Mouse (Mus musculus) kidney, embryonic 15.5 days (tissue): Measurements from ENCODE around the gene Ccng2. TPM values are rescaled to one million over a fixed set of nuclear protein-coding genes. Genes with fewer than 3 reads are reported as not detected.

Source experiments
- ATAC-seq: fragments of 200-750 bp; cut with Nextera tagmentation; replicated peaks from 2 replicates; pipeline ENCODE4 v1.8.0; 2017; ENCODE audit warnings: moderate TSS enrichment; ENCODE audit not compliant: low FRiP score
- H3K27ac ChIP-seq: fragments of 300-500 bp; sonication (generic); 2 replicates; pipeline ENCODE4 v1.5.1; 2015; ENCODE audit warnings: mild to moderate bottlenecking, inconsistent platforms
- H3K27me3 ChIP-seq: fragments of 300-500 bp; sonication (generic); 2 replicates; pipeline ENCODE4 v1.6.1; 2015; ENCODE audit warnings: inconsistent platforms
- H3K36me3 ChIP-seq: fragments of 300-500 bp; sonication (generic); 2 replicates; pipeline ENCODE4 v1.6.1; 2015; ENCODE audit warnings: inconsistent platforms
- H3K4me1 ChIP-seq: fragments of 300-500 bp; sonication (generic); 2 replicates; pipeline ENCODE4 v1.6.1; 2015; ENCODE audit warnings: inconsistent platforms
- H3K4me2 ChIP-seq: fragments of 300-500 bp; sonication (generic); 2 replicates; pipeline ENCODE4 v1.6.1; 2015; ENCODE audit warnings: moderate library complexity, mild to moderate bottlenecking, inconsistent platforms
- H3K4me3 ChIP-seq: fragments of 300-500 bp; sonication (generic); replicated peaks from 2 replicates; pipeline ENCODE4 v1.5.1; 2015; ENCODE audit warnings: mild to moderate bottlenecking, inconsistent platforms
- H3K9ac ChIP-seq: fragments of 300-500 bp; sonication (generic); 2 replicates; pipeline ENCODE4 v1.6.1; 2015; ENCODE audit warnings: mild to moderate bottlenecking, inconsistent platforms
- H3K9me3 ChIP-seq: fragments of 300-500 bp; sonication (generic); replicated peaks from 2 replicates; pipeline ENCODE4 v1.6.1; 2016; ENCODE audit warnings: inconsistent platforms
- WGBS: fragments of 180-500 bp; shearing (Covaris S2); methylation state at CpG from one replicate; pipeline ENCODE4 v1.1.7; 2015; ENCODE audit warnings: mixed read lengths; 5-methylcytosine and 5-hydroxymethylcytosine counted together
- polyA plus RNA-seq: library from polyadenylated mRNA; unstranded; fragments of >200 nt; fragmentation: Nextera tagmentation; extraction: Ambion mirVana; gene quantifications from 2 replicates; pipeline ENCODE4 v1.2.1, GENCODE M21; 2015

The Ccng2 gene
- polyA plus RNA-seq, 1 experiment from 2014 or later = 63.8 TPM

DNA sequence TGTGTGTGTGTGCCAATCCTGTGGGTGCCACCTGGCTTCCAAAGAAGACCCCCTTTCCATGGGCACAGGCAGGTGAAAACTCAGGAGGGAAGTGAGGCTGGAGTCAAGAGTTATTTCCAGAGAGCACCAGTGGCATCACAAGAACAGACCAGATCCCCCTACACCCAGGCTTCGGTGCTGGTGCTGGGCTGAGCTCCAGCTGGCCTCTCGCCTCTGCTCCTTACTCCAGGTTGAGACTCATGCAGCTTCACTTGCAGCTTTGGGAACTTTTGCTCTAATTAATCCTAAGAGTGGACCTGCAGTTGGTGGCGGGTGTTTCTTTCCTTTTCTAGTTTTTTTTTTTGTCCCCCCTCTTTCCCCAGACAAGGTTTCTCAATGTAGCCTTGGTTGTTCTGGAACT is 30.3 kb downstream of the Ccng2 start:
- Histone ChIP-seq H3K4me2 (no peak overlapping the region), H3K4me3 (no peak overlapping the region), H3K9me3 (peaks cover 2% of the 10 kb centered on the region; the same call in 1 of the 2 replicates), H3K9ac (no peak overlapping the region), H3K27ac (no peak overlapping the region), H3K4me1 (no peaks in the 10 kb centered on the region), H3K27me3 (no peaks in the 10 kb centered on the region), H3K36me3 (no peaks in the 10 kb centered on the region)
- WGBS = 89% methylated on average over 3 of the region's 3 CpGs
- no peak for ATAC-seq

DNA sequence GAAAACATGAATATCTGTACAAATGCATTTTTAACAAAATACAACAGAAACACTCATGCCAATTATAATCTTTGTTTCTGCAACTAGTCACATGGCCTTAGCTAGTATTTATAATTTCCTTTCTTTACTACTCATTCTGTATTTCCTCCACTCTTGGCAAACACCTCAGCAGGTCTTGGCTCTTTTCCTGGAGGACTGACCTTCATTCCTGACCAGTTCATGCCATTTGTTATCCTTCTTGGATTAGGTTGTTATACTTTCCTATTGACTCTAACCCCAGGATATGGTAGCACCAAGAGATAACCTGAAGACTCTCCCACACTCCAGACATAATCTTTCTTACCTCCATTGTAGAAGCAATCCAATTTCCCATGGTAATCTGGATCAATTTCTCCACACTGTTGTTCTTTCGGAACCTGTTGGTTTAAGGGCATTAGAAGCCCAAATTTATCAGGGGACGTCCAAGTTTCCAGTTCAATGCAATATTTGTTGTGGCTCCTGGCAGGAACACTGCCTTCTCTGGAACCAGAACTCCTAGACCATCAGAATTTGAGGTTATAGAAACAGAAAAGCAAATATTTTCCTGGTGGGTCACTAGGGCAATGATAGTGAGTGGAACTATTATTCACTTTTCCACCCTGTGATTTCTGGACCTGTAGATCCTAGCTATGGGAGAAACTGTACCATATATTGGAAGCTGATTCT is 38.2 kb downstream of the Ccng2 start:
- Histone ChIP-seq H3K9ac (no peak overlapping the region), H3K9me3 (0 out of 2 replicates have a peak, but pooled peaks cover 2% of the 10 kb centered on the region), H3K27me3 (no peaks in the 10 kb centered on the region), H3K4me3 (no peak overlapping the region), H3K4me2 (no peak overlapping the region), H3K4me1 (no peaks in the 10 kb centered on the region), H3K36me3 (no peaks in the 10 kb centered on the region), H3K27ac (no peak overlapping the region)
- no peak for ATAC-seq
- 87% methylated on average over 2 of the region's 2 CpGs for WGBS

DNA sequence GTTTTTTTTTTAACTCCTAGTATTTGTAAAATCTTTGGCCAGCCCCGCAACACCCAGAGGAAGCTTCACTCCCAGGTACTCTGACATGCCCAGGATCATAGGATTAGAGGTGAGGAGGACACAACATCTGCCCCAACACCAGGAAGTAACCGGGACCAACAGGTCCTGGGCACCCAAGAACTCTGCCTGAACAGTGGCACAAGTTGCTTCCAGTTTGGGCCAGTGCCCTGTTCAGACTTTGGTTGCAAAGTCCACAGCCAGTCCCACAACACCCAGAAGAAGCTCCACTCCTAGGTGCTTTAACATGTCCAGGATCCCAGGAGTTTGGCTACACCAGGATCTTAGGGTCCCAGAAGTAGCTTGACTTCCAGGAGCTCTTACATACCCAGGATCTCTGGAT is 41.9 kb downstream of the Ccng2 start:
- H3K4me1 ChIP-seq = no peaks in the 10 kb centered on the region
- no peaks in the 10 kb centered on the region for H3K9me3 ChIP-seq
- no peak for ATAC-seq
- 85% methylated on average over 2 of the region's 2 CpGs for WGBS
- H3K4me3 ChIP-seq = no peak overlapping the region
- no peak overlapping the region for H3K4me2 ChIP-seq
- no peak overlapping the region for H3K9ac ChIP-seq
- H3K36me3 ChIP-seq = no peaks in the 10 kb centered on the region
- H3K27me3 ChIP-seq = no peaks in the 10 kb centered on the region
- H3K27ac ChIP-seq = no peak overlapping the region

DNA sequence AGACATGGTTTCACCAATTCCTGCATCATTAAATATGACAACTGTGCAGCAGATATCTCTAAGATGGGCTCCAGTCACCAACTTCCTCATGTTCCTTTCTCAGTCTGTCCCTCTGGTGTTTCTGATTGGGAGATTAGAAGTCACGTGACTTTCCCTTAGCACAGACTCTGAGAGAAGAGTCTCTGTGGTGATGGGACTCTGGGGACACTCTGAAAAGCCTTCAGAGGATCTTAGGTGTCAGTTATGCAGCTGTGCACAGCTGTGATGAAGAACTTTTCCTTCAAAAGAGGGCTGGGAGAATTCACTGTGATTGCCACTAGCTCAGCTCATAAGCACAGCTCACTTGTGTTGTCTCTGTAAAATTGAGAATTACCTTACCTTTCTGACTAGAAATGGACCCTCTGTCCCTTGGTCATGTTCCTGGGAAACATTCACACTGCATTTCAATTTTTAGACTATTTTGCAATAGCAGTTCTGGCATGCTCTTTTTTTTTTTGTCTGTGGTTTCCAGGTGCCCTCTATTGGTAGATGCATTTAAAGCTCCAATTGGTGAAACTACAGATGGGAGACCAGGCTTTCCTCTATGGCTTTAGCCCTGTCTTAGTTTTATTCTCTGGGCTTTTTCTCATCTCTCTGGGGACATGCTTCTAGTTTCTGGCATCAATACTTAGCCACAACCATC is 56.4 kb downstream of the Ccng2 start:
- no peaks in the 10 kb centered on the region for H3K9me3 ChIP-seq
- no peak overlapping the region for H3K27ac ChIP-seq
- ATAC-seq = no peak
- H3K4me1 ChIP-seq = no peaks in the 10 kb centered on the region
- 42% methylated on average over 1 of the region's 1 CpGs for WGBS
- H3K4me2 ChIP-seq = no peak overlapping the region
- H3K36me3 ChIP-seq = no peaks in the 10 kb centered on the region
- H3K4me3 ChIP-seq = no peak overlapping the region
- no peak overlapping the region for H3K9ac ChIP-seq
- H3K27me3 ChIP-seq = no peaks in the 10 kb centered on the region

Other genes starting within 250 kb of the Ccng2 start
- gene Sowahb, start 222.2 kb upstream of the Ccng2 start, polyA plus RNA-seq = 1.4 and 1.5 TPM in 2 replicates
- 221 and 222 TPM in 2 replicates for gene Sept11, start 173.8 kb upstream of the Ccng2 start, polyA plus RNA-seq
- gene Ccni, start 60.8 kb upstream of the Ccng2 start, polyA plus RNA-seq = 111 and 124 TPM in 2 replicates
- 2.0 and 2.5 TPM in 2 replicates for gene 2010109A12Rik, start 60.7 kb upstream of the Ccng2 start, polyA plus RNA-seq